12 mouse cellular contexts compared by ENCODE assay signal in genomic region chr8:8947516-8948161, GRCm38 (mm10).
A peak's percentile ranks its signal among the peaks of the same experiment; 100 is the strongest.
DNase-seq lines count a peak whose midpoint lies in the region; ATAC-seq lines count a peak whose summit lies in the region.
"Had no signal": no experiment of that assay in that cellular context is flagged by ENCODE, and none has a peak within 500 bp of the region (broad histone marks: within the 10 kb centered on the region; RNA-seq: fewer than 3 reads in every experiment).

No protein-coding gene starts in this region.

- no peak for DNase-seq in kidney, postnatal 4 days
- DNase-seq in embryo, embryonic 11.5 days (ENCODE audit: low read depth, low spot score) = peak; percentile 11
- peak; percentile 62 for DNase-seq in embryonic facial prominence, embryonic 14.5 days (ENCODE audit: low spot score)
- no peak for DNase-seq in spleen, postnatal 4 days (ENCODE audit: low spot score in 2 of 2)
- DNase-seq in layer of hippocampus, adult 9-10 months (ENCODE audit: low spot score) = no peak
- DNase-seq: adrenal gland, adult 8-10 months; cerebellum, adult 11 months; kidney, adult 8-10 months; lung, postnatal 10 days had no signal

- H3K9me3 ChIP-seq in kidney, embryonic 15.5 days (replicated peaks) = no peaks in the 10 kb centered on the region
- no peaks in the 10 kb centered on the region for H3K9me3 ChIP-seq in embryonic facial prominence, embryonic 14.5 days (ENCODE audit: control insufficient read depth, low read length)
- H3K9me3 ChIP-seq in midbrain, embryonic 15.5 days = no peaks in the 10 kb centered on the region
- H3K9me3 ChIP-seq: midbrain, embryonic 12.5 days had no signal

- no peaks in the 10 kb centered on the region for H3K36me3 ChIP-seq in kidney, embryonic 15.5 days
- H3K36me3 ChIP-seq in embryonic facial prominence, embryonic 14.5 days (ENCODE audit: control insufficient read depth, insufficient read depth, low read length) = no peaks in the 10 kb centered on the region
- no peaks in the 10 kb centered on the region for H3K36me3 ChIP-seq in midbrain, embryonic 15.5 days (replicated peaks)
- H3K36me3 ChIP-seq: midbrain, embryonic 12.5 days had no signal

- H3K4me2 ChIP-seq in kidney, embryonic 15.5 days = no peak overlapping the region
- no peak overlapping the region for H3K4me2 ChIP-seq in embryonic facial prominence, embryonic 14.5 days (ENCODE audit: low read depth, low read length)
- no peak overlapping the region for H3K4me2 ChIP-seq in midbrain, embryonic 15.5 days
- H3K4me2 ChIP-seq: midbrain, embryonic 12.5 days had no signal

- H3K4me1 ChIP-seq in kidney, embryonic 15.5 days = peaks cover 11% of the 10 kb centered on the region
- peaks cover 11% of the 10 kb centered on the region; the same call in 1 of the 2 replicates for H3K4me1 ChIP-seq in embryonic facial prominence, embryonic 14.5 days (ENCODE audit: control insufficient read depth, insufficient read depth, low read length)
- peaks cover 21% of the 10 kb centered on the region for H3K4me1 ChIP-seq in midbrain, embryonic 15.5 days

- H3K27ac ChIP-seq in kidney, embryonic 15.5 days = no peak overlapping the region
- no peak overlapping the region for H3K27ac ChIP-seq in embryonic facial prominence, embryonic 14.5 days (replicated peaks; ENCODE audit: low read depth, low read length)
- H3K27ac ChIP-seq in midbrain, embryonic 15.5 days = peak overlapping the region; percentile 64
- H3K27ac ChIP-seq: midbrain, embryonic 12.5 days had no signal

- peak; percentile 77 for ATAC-seq in kidney, embryonic 15.5 days (replicated peaks; ENCODE audit: low FRiP score)
- peak; percentile 88 for ATAC-seq in embryonic facial prominence, embryonic 14.5 days (ENCODE audit: low read depth)
- peak; percentile 84 for ATAC-seq in midbrain, embryonic 15.5 days (replicated peaks)

- peaks cover 4% of the 10 kb centered on the region; the same call in 1 of the 2 replicates for H3K27me3 ChIP-seq in kidney, embryonic 15.5 days
- no peaks in the 10 kb centered on the region for H3K27me3 ChIP-seq in embryonic facial prominence, embryonic 14.5 days (replicated peaks; ENCODE audit: control insufficient read depth, insufficient read depth, low read length)
- H3K27me3 ChIP-seq in midbrain, embryonic 15.5 days (replicated peaks) = no peaks in the 10 kb centered on the region
- H3K27me3 ChIP-seq: midbrain, embryonic 12.5 days had no signal

- H3K4me3 ChIP-seq in kidney, embryonic 15.5 days (replicated peaks) = no peak overlapping the region
- H3K4me3 ChIP-seq in embryonic facial prominence, embryonic 14.5 days (ENCODE audit: low read depth, low read length) = no peak overlapping the region
- no peak overlapping the region for H3K4me3 ChIP-seq in midbrain, embryonic 15.5 days
- H3K4me3 ChIP-seq: midbrain, embryonic 12.5 days had no signal

- WGBS in kidney, embryonic 15.5 days = 26% methylated on average over 7 of the region's 7 CpGs
- WGBS in embryonic facial prominence, embryonic 14.5 days = 20% methylated on average over 7 of the region's 7 CpGs
- 38% methylated on average over 7 of the region's 7 CpGs for WGBS in midbrain, embryonic 15.5 days

- no peak overlapping the region for H3K9ac ChIP-seq in kidney, embryonic 15.5 days
- no peak overlapping the region for H3K9ac ChIP-seq in embryonic facial prominence, embryonic 14.5 days (ENCODE audit: low read depth, low read length)
- no peak overlapping the region for H3K9ac ChIP-seq in midbrain, embryonic 15.5 days
- H3K9ac ChIP-seq: midbrain, embryonic 12.5 days had no signal

Comparison
In these comparisons a context has a peak if more than half of its experiments do, and no peak if none do; other contexts are left out.
1. DNase-seq: peak in embryo, embryonic 11.5 days (single experiment) and embryonic facial prominence, embryonic 14.5 days (single experiment); none in kidney, postnatal 4 days (0 of 2), spleen, postnatal 4 days (0 of 2) and layer of hippocampus, adult 9-10 months (single experiment).
2. Peak in every context shown above with its lines, with median percentiles within 50 percentile points of each other: ATAC-seq.